ENCODE assay signal across 23 mouse cellular contexts in genomic region chr14:46508871-46509270, GRCm38 (mm10).
"Had no signal": no experiment of that assay in that cellular context is flagged by ENCODE, and none has a peak within 500 bp of the region (broad histone marks: within the 10 kb centered on the region; RNA-seq: fewer than 3 reads in every experiment).

No protein-coding gene starts in this region.

- H3K4me3 ChIP-seq: embryonic facial prominence, embryonic 10.5 days; embryonic facial prominence, embryonic 12.5 days; embryonic facial prominence, embryonic 13.5 days; embryonic facial prominence, embryonic 15.5 days; erythroblast, embryonic 14.5 days; forebrain, embryonic 10.5 days; forebrain, embryonic 12.5 days; forebrain, embryonic 13.5 days; forebrain, embryonic 15.5 days; gastrocnemius, adult 2 months; heart, adult 2 months had no signal

- H3K27me3 ChIP-seq: embryonic facial prominence, embryonic 12.5 days; embryonic facial prominence, embryonic 13.5 days; embryonic facial prominence, embryonic 15.5 days; forebrain, embryonic 12.5 days; forebrain, embryonic 13.5 days; forebrain, embryonic 15.5 days had no signal

- H3K27ac ChIP-seq: embryonic facial prominence, embryonic 10.5 days; embryonic facial prominence, embryonic 12.5 days; embryonic facial prominence, embryonic 13.5 days; embryonic facial prominence, embryonic 15.5 days; forebrain, embryonic 10.5 days; forebrain, embryonic 12.5 days; forebrain, embryonic 13.5 days; forebrain, embryonic 15.5 days; gastrocnemius, adult 2 months; heart, adult 2 months had no signal

- H3K36me3 ChIP-seq: embryonic facial prominence, embryonic 10.5 days; embryonic facial prominence, embryonic 12.5 days; embryonic facial prominence, embryonic 13.5 days; embryonic facial prominence, embryonic 15.5 days; forebrain, embryonic 10.5 days; forebrain, embryonic 12.5 days; forebrain, embryonic 15.5 days had no signal

- H3K4me1 ChIP-seq: embryonic facial prominence, embryonic 10.5 days; embryonic facial prominence, embryonic 12.5 days; embryonic facial prominence, embryonic 13.5 days; embryonic facial prominence, embryonic 15.5 days; forebrain, embryonic 10.5 days; forebrain, embryonic 12.5 days; forebrain, embryonic 13.5 days; forebrain, embryonic 15.5 days had no signal

- DNase-seq: cerebellum, adult 2 months; cerebellum, adult 9-10 months; cerebellum, adult 9-11 months; cerebellum, postnatal 25 days; cerebellum, postnatal 36 days; embryo, embryonic 11 days; forebrain, postnatal 0 days; gastrocnemius, adult 2 months; gastrocnemius, postnatal 10 days; gastrocnemius, postnatal 14 days; gastrocnemius, postnatal 25 days; gastrocnemius, postnatal 36 days; heart, adult 18-20 months; heart, adult 2 months had no signal
